Mouse (Mus musculus): Measurements from ENCODE around the gene Grid2. TPM values are rescaled to one million over a fixed set of nuclear protein-coding genes. Genes with fewer than 3 reads are reported as not detected.

Grid2 gene
- total and polyA plus RNA-seq, 3 experiments = not detected

GRCm38 (mm10) chr6:64064704-64065103, 809.0 kb downstream of the Grid2 start:
- Histone ChIP-seq H3K4me1 (ENCODE audit: control insufficient read depth in 1 of 2, insufficient read depth in 2 of 2, low read length in 2 of 2) (no peaks in the 10 kb centered on the region), H3K27ac (ENCODE audit: control insufficient read depth, low read depth, low read length) (no peak overlapping the region), H3K9me3 (replicated peaks; ENCODE audit: insufficient read depth, low read length) (no peaks in the 10 kb centered on the region), H3K4me3 (ENCODE audit: control insufficient read depth in 1 of 2, insufficient read depth in 1 of 2, low read depth in 2 of 2, low read length in 2 of 2) (no peak overlapping the region), H3K9ac (ENCODE audit: control insufficient read depth, low read depth, low read length, poor library complexity, severe bottlenecking) (no peak overlapping the region), H3K36me3 (ENCODE audit: control insufficient read depth in 1 of 2, insufficient read depth in 2 of 2, low read length in 2 of 2) (no peaks in the 10 kb centered on the region), H3K27me3 (ENCODE audit: control insufficient read depth in 1 of 2, insufficient read depth in 2 of 2, low read length in 2 of 2) (no peaks in the 10 kb centered on the region), H3K79me2 (ENCODE audit: control insufficient read depth, insufficient read depth, low read length, poor library complexity) (no peaks in the 10 kb centered on the region)
- TF ChIP-seq GATA1 (IDR thresholded peaks at IDR 0.05; ENCODE audit: low read depth, low read length) = no peak
- TF ChIP-seq CHD1 (IDR thresholded peaks at IDR 0.05; ENCODE audit: low read depth, low read length) = no peak
- no peak for TF ChIP-seq ELF1 (IDR thresholded peaks at IDR 0.05; ENCODE audit: low read depth, low read length)
- TF ChIP-seq MAX (IDR thresholded peaks at IDR 0.05; ENCODE audit: low read length) = no peak
- no peak for TF ChIP-seq POLR2A (IDR thresholded peaks at IDR 0.05; ENCODE audit: control insufficient read depth in 1 of 2, insufficient read depth in 1 of 2, low read depth in 1 of 2, low read length in 2 of 2, poor library complexity in 1 of 2)
- no peak for TF ChIP-seq ZNF384 (IDR thresholded peaks at IDR 0.05; ENCODE audit: low read depth, low read length)
- no peak for TF ChIP-seq MEF2A (IDR thresholded peaks at IDR 0.05; ENCODE audit: extremely low read depth, insufficient replicate concordance, low read depth, low read length, poor library complexity, severe bottlenecking)
- TF ChIP-seq ZC3H11A (IDR thresholded peaks at IDR 0.05; ENCODE audit: low read depth, low read length) = no peak
- TF ChIP-seq MAZ (IDR thresholded peaks at IDR 0.05; ENCODE audit: low read depth, low read length) = no peak
- no peak for TF ChIP-seq POLR2AphosphoS5 (IDR thresholded peaks at IDR 0.05; ENCODE audit: borderline replicate concordance, low read depth, low read length)
- TF ChIP-seq USF2 (IDR thresholded peaks at IDR 0.05; ENCODE audit: borderline replicate concordance in 1 of 2, insufficient read depth in 1 of 2, low read depth in 1 of 2, low read length in 2 of 2) = no peak
- TF ChIP-seq MYC (IDR thresholded peaks at IDR 0.05; ENCODE audit: low read depth, low read length) = no peak
- no peak for TF ChIP-seq UBTF (IDR thresholded peaks at IDR 0.05; ENCODE audit: borderline replicate concordance, insufficient read depth, low read depth, low read length)
- no peak for TF ChIP-seq ETS1 (IDR thresholded peaks at IDR 0.05; ENCODE audit: low read depth, low read length)
- TF ChIP-seq TBP (IDR thresholded peaks at IDR 0.05; ENCODE audit: low read depth, low read length) = no peak
- no peak for TF ChIP-seq USF1 (IDR thresholded peaks at IDR 0.05; ENCODE audit: low read depth, low read length)
- no peak for TF ChIP-seq TCF12 (IDR thresholded peaks at IDR 0.05; ENCODE audit: low read depth, low read length)
- TF ChIP-seq NRF1 (IDR thresholded peaks at IDR 0.05; ENCODE audit: insufficient read depth, low read depth, low read length, poor library complexity, severe bottlenecking) = no peak
- TF ChIP-seq BHLHE40 (IDR thresholded peaks at IDR 0.05; ENCODE audit: borderline replicate concordance, low read depth, low read length) = no peak
- no peak for DNase-seq (ENCODE audit: low read depth, low spot score)

GRCm38 (mm10) chr6:64073406-64073805, 817.7 kb downstream of the Grid2 start:
- Histone ChIP-seq H3K79me2 (ENCODE audit: control insufficient read depth, insufficient read depth, low read length, poor library complexity) (no peaks in the 10 kb centered on the region), H3K27ac (ENCODE audit: control insufficient read depth, low read depth, low read length) (no peak overlapping the region), H3K4me1 (ENCODE audit: control insufficient read depth in 1 of 2, insufficient read depth in 2 of 2, low read length in 2 of 2) (no peaks in the 10 kb centered on the region), H3K4me3 (ENCODE audit: control insufficient read depth in 1 of 2, insufficient read depth in 1 of 2, low read depth in 2 of 2, low read length in 2 of 2) (no peak overlapping the region), H3K9ac (ENCODE audit: control insufficient read depth, low read depth, low read length, poor library complexity, severe bottlenecking) (no peak overlapping the region), H3K36me3 (ENCODE audit: control insufficient read depth in 1 of 2, insufficient read depth in 2 of 2, low read length in 2 of 2) (no peaks in the 10 kb centered on the region), H3K27me3 (ENCODE audit: control insufficient read depth in 1 of 2, insufficient read depth in 2 of 2, low read length in 2 of 2) (no peaks in the 10 kb centered on the region), H3K9me3 (replicated peaks; ENCODE audit: insufficient read depth, low read length) (no peaks in the 10 kb centered on the region)
- no peak for TF ChIP-seq GATA1 (IDR thresholded peaks at IDR 0.05; ENCODE audit: low read depth, low read length)
- TF ChIP-seq ZMIZ1 (IDR thresholded peaks at IDR 0.05; ENCODE audit: low read depth, low read length) = no peak
- TF ChIP-seq ZKSCAN1 (IDR thresholded peaks at IDR 0.05; ENCODE audit: low read depth, low read length) = no peak
- TF ChIP-seq MAZ (IDR thresholded peaks at IDR 0.05; ENCODE audit: low read depth, low read length) = no peak
- TF ChIP-seq MAX (IDR thresholded peaks at IDR 0.05; ENCODE audit: low read length) = no peak
- TF ChIP-seq CTCF (IDR thresholded peaks at IDR 0.05 in 2 of 3, conservative IDR thresholded peaks at IDR 0.05 in 1 of 3; ENCODE audit: control insufficient read depth in 1 of 3, insufficient read depth in 1 of 3, low read depth in 2 of 3, low read length in 3 of 3, poor library complexity in 1 of 3, severe bottlenecking in 1 of 3) = no peak
- no peak for TF ChIP-seq MYC (IDR thresholded peaks at IDR 0.05; ENCODE audit: low read depth, low read length)
- TF ChIP-seq MYB (IDR thresholded peaks at IDR 0.05; ENCODE audit: low read depth, low read length) = no peak
- TF ChIP-seq TAL1 (IDR thresholded peaks at IDR 0.05; ENCODE audit: low read length) = no peak
- TF ChIP-seq RCOR1 (IDR thresholded peaks at IDR 0.05; ENCODE audit: low read depth, low read length) = no peak
- TF ChIP-seq SMC3 (IDR thresholded peaks at IDR 0.05; ENCODE audit: low read depth, low read length) = no peak
- TF ChIP-seq POLR2A (IDR thresholded peaks at IDR 0.05; ENCODE audit: control insufficient read depth in 1 of 2, insufficient read depth in 1 of 2, low read depth in 1 of 2, low read length in 2 of 2, poor library complexity in 1 of 2) = no peak
- no peak for TF ChIP-seq CHD2 (IDR thresholded peaks at IDR 0.05; ENCODE audit: low read length)
- no peak for TF ChIP-seq MXI1 (IDR thresholded peaks at IDR 0.05; ENCODE audit: low read depth, low read length)
- no peak for TF ChIP-seq USF2 (IDR thresholded peaks at IDR 0.05; ENCODE audit: borderline replicate concordance in 1 of 2, insufficient read depth in 1 of 2, low read depth in 1 of 2, low read length in 2 of 2)
- TF ChIP-seq MAFK (IDR thresholded peaks at IDR 0.05; ENCODE audit: borderline replicate concordance, low read depth, low read length) = no peak
- DNase-seq (ENCODE audit: low read depth, low spot score) = no peak

Data from MEL (cell line).